Mouse (Mus musculus) left cerebral cortex, adult 11 months (tissue): ENCODE data around the gene 9530068E07Rik.

ENCODE experiments used
- DNase-seq: peaks from one replicate; pipeline ENCODE4 v3.0.0; 2022; ENCODE audit warnings: low spot score

Gene 9530068E07Rik

DNA sequence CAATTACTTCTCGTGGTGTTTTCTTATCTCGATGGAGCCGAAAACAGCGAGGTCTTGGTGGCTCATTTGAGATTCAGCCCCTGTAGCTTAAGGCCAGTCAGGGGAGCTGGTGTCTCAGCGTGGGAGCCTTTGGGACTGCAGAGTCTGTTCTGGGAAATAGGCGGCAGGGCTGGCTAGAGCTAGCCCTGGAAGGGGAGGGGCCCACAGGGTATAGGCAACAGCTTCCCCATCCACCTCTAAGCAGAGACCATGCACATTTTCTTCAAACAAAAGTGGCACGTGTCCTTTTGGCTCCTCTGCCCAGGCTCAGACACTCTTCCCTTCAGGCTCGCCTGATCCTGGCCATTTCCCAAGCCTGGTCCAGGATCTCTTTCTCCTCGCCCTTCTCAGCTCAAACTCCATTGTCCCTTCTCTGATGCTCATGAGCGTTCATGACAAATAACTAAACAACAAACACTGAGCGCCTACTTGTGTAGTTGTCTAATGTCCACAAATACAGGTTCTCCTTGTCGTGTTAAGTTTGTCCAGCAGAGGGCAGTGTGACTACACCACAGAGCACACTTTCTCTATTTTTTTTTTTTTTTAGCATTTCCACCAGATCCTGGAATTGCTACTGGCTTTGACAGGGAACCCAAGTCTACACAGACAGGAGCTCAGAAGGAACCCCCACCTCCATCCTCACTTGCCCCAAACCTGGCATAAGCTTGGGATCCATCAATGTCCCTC, 25.0 kb downstream of the 9530068E07Rik start:
- DNase-seq = no peak

GRCm38 (mm10) chr11:52429440-52429839, 33.2 kb downstream of the 9530068E07Rik start:
- DNase-seq = no peak

DNA sequence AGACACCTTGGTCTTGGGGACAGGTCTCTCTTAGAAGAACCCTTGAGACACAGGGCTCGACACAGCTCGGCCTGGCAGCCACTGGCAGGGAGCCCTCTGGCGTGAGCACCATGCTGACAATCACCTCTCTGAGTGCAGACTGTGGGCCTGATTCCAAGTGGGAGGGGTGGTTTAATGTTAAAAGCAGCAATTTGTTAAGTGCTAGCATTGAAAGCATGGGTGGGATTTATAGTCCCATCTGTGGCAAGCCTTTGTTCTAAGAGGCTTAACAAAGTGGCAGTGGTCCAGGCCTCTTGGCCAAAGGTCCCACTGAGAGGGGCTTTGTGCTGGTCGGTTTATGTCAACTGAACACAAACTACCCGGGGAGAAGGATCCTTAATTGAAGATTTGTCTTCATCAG, 35.4 kb downstream of the 9530068E07Rik start:
- DNase-seq = no peak

GRCm38 (mm10) chr11:52432148-52432547, 35.9 kb downstream of the 9530068E07Rik start:
- DNase-seq = no peak

DNA sequence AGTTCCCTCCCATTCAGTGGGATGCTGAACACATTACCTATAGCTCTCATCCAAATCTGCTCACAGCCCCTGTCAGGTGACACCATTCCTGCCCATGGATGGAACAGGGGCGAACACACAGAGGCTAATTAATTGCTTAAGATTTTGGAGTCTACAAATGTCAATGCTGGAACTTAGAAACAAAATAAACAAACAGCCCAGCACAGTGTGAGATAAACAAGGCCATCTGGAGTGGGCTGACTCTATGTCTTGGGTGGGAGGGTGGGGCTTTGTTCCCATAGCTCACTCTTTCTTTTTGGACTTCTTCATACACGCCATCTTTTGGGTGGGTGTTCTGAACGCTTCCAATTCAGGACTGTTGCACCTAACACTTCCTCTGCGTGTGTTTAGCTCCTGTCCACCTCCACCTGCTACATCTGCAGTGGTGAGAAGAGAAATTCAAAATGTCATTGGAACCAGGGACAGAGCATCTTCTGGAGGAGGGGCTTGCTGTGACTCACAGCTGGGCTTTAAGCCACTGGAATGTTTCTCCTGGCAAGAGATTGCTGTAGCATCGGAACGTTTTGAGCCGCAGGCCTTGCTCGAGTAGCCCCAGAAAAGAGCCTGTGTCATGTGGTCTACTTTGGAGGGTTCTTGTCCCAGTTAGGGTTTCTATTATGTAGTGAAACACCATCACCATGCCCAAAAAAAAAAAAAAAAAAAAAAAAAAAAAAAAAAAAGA, 37.0 kb downstream of the 9530068E07Rik start:
- no peak for DNase-seq

DNA sequence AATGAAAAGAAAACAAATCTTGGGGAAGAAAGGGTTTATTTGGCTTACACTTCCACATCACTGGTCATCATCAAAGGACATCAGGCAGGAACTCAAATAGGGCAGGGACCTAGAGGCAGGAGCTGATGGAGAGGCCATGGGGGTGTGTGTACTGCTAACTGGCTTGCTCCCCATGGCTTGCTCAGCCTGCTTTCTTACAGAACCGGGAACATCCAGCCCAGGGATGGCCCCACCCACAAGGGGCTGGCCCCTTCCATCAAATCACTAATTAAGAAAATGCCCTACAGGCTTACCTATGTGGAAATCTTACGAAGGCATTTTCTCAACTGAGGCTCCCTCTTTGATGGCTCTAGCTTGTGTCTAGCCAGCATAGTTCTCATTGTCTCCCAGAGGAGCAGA, 37.6 kb downstream of the 9530068E07Rik start:
- DNase-seq = no peak

GRCm38 (mm10) chr11:52435466-52435865, 39.2 kb downstream of the 9530068E07Rik start:
- DNase-seq = no peak

DNA sequence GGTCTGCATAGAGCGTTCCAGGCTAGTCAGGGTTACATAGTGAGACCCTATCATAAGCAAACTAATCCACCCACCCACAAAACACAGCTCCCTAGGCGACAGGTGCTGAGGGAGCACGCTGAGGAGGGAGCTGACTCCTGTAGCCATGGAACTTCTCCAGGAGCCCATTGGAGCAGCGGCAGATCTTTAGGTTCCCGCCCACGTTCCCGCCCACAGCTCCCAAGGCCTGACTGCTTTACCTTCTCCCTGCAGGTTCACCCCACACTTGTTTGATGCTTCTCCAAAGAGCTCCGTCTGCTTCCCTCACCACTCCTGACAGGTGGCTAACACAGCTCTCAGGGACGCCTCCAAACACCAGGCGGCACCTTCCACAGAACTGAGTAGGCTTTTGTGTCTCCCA, 40.9 kb downstream of the 9530068E07Rik start:
- peak; percentile 72 for DNase-seq

- DNase-seq = no peak
Measured at GRCm38 (mm10) chr11:52441096-52441495, 44.9 kb downstream of the 9530068E07Rik start.

DNA sequence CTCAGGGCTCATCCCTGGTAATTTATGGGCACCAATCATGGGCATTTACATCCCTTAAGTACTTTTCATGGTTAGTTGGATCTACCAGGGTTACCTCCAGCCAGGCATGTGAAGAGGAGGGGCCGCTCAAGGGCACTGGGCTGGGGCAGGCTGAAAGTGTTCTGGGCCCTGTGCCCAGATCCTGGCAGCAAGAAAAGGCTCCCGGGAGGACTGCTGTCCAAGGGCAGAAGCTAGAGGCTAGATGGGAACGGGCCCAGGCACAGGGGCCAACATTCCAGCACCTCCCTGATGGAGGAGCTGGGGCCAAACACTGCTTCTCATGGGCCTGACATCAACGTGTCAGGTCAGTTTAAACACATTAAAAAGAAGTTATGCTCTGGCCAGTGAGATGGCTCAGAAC, 51.0 kb downstream of the 9530068E07Rik start:
- no peak for DNase-seq

DNA sequence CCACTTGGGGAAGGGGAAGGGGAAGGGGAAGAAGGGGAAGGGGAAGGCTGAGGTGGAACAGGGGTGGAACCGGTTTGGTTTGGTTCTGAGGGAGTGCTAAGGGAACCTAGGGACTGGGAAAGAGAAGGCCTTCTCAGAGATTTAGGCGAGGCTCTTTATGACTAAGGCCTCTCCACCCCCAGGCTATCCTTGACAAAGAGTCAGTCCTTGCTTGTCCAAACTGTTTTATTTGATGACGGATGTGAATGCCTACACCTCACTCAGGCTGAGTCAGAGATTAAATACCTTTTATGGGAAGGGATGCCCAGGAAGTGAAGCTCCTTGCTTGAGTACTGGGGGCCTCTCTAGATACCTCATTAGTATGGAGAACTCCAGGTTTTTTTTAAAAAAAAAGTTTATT, 52.8 kb downstream of the 9530068E07Rik start:
- DNase-seq = no peak

DNA sequence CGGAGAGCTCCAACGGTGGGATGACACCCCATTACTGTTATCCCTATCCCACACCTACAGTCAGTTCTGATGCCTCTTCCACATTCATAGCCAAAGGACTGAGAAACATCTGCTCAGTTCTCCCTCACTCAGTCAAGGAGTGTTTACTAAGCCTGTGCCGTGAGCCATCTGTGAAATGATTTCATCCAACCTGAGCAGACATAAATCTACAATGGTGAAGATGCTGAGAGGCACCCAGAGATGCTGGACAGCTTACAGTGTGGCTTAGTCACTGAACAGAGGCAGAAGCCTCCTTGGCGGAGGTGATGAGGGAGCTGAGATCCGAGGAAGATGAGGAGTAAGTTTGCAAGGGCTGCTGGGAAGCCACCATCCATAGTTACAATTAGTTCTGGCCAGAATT, 62.1 kb downstream of the 9530068E07Rik start:
- no peak for DNase-seq
